Mouse (Mus musculus): ENCODE measurements around the gene Tardbp. TPM values are rescaled to one million over a fixed set of nuclear protein-coding genes. Genes with fewer than 3 reads are reported as not detected.
A peak's percentile ranks its signal among the peaks of the same experiment; 100 is the strongest.

Tardbp gene
- polyA plus RNA-seq, 1 experiment from 2014 or later = 87.6 TPM

GRCm38 (mm10) chr4:148662168-148662965, 35.5 kb upstream of the Tardbp start:
- Histone ChIP-seq H3K4me3 (ENCODE audit: control insufficient read depth in 1 of 2, insufficient read depth in 1 of 2, low read depth in 1 of 2, low read length in 2 of 2) (no peak overlapping the region), H3K36me3 (ENCODE audit: control insufficient read depth, insufficient read depth, low read length) (no peaks in the 10 kb centered on the region)
- 0 out of 2 replicates have a peak, but pooled peaks have one; percentile 10 for ATAC-seq (ENCODE audit: insufficient number of reproducible peaks, insufficient read depth, low FRiP score, low read depth)

GRCm38 (mm10) chr4:148660174-148660573, 33.4 kb upstream of the Tardbp start:
- H3K36me3 ChIP-seq (ENCODE audit: control insufficient read depth, insufficient read depth, low read length) = no peaks in the 10 kb centered on the region
- H3K9me3 ChIP-seq (ENCODE audit: control insufficient read depth, low read length) = no peaks in the 10 kb centered on the region
- H3K27ac ChIP-seq (replicated peaks in 1 of 2; ENCODE audit: control insufficient read depth in 1 of 2, insufficient read depth in 1 of 2, low read depth in 2 of 2, low read length in 2 of 2) = no peak overlapping the region

More at GRCm38 (mm10) chr4:148662168-148662965, 35.5 kb upstream of the Tardbp start:
- Histone ChIP-seq H3K4me1 (ENCODE audit: control insufficient read depth in 2 of 2, insufficient read depth in 2 of 2, low read length in 2 of 2) (peaks cover 27 to 28% of the 10 kb centered on the region in 2 experiments), H3K27ac (replicated peaks in 1 of 2; ENCODE audit: control insufficient read depth in 1 of 2, insufficient read depth in 1 of 2, low read depth in 2 of 2, low read length in 2 of 2) (peak overlapping the region in 1 of 2 experiments; percentile 47; a peak in 1 of 4 replicates), H3K27me3 (ENCODE audit: control insufficient read depth, insufficient read depth, low read length) (no peaks in the 10 kb centered on the region), H3K4me2 (ENCODE audit: low read length) (peak overlapping the region; percentile 58), H3K9ac (ENCODE audit: low read length) (peak overlapping the region; percentile 36; the same call in 1 of the 2 replicates), H3K9me3 (ENCODE audit: control insufficient read depth, low read length) (no peaks in the 10 kb centered on the region)
- 29% methylated on average over 21 of the region's 21 CpGs for WGBS

DNA sequence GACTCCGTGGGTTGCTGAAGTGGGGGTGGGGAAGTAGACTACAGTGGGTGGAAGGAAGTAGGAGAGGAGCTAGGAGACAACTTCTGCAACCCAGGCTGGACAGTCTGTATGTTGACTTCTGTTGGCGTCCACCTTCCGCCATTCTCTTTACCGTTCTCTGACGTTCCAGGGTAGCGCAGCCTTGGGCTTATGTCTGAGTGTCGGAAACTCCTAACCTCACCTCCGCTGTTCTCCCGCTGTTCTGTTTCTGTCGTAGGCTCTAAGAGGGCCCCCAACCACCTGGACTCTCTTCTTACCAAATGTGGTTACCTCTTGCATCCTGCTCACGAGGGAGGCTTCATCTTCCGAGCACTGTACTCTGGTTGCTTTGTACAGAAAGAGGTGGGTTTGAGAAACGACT, 31.0 kb upstream of the Tardbp start:
- Histone ChIP-seq H3K9ac (ENCODE audit: low read length) (no peak overlapping the region), H3K4me3 (ENCODE audit: control insufficient read depth in 1 of 2, insufficient read depth in 1 of 2, low read depth in 1 of 2, low read length in 2 of 2) (no peak overlapping the region), H3K4me2 (ENCODE audit: low read length) (peak overlapping the region; percentile 56; the same call in 1 of the 2 replicates), H3K9me3 (ENCODE audit: control insufficient read depth, low read length) (0 out of 2 replicates have a peak, but pooled peaks cover 3% of the 10 kb centered on the region), H3K4me1 (ENCODE audit: control insufficient read depth in 2 of 2, insufficient read depth in 2 of 2, low read length in 2 of 2) (peaks cover 17 to 23% of the 10 kb centered on the region in 2 experiments), H3K36me3 (ENCODE audit: control insufficient read depth, insufficient read depth, low read length) (no peaks in the 10 kb centered on the region), H3K27ac (replicated peaks in 1 of 2; ENCODE audit: control insufficient read depth in 1 of 2, insufficient read depth in 1 of 2, low read depth in 2 of 2, low read length in 2 of 2) (0 out of 4 replicates have a peak overlapping the region, but pooled peaks of 1 of the 2 experiments have one; percentile 6), H3K27me3 (ENCODE audit: control insufficient read depth, insufficient read depth, low read length) (no peaks in the 10 kb centered on the region)
- 81% methylated on average over 13 of the region's 13 CpGs for WGBS
- no peak for ATAC-seq (ENCODE audit: insufficient number of reproducible peaks, insufficient read depth, low FRiP score, low read depth)

More at GRCm38 (mm10) chr4:148660174-148660573, 33.4 kb upstream of the Tardbp start:
- Histone ChIP-seq H3K4me3 (ENCODE audit: control insufficient read depth in 1 of 2, insufficient read depth in 1 of 2, low read depth in 1 of 2, low read length in 2 of 2) (no peak overlapping the region), H3K27me3 (ENCODE audit: control insufficient read depth, insufficient read depth, low read length) (no peaks in the 10 kb centered on the region), H3K4me1 (ENCODE audit: control insufficient read depth in 2 of 2, insufficient read depth in 2 of 2, low read length in 2 of 2) (peaks cover 24 to 28% of the 10 kb centered on the region in 2 experiments), H3K9ac (ENCODE audit: low read length) (no peak overlapping the region), H3K4me2 (ENCODE audit: low read length) (no peak overlapping the region)
- ATAC-seq (ENCODE audit: insufficient number of reproducible peaks, insufficient read depth, low FRiP score, low read depth) = no peak
- WGBS = 71% methylated on average over 3 of the region's 3 CpGs

DNA sequence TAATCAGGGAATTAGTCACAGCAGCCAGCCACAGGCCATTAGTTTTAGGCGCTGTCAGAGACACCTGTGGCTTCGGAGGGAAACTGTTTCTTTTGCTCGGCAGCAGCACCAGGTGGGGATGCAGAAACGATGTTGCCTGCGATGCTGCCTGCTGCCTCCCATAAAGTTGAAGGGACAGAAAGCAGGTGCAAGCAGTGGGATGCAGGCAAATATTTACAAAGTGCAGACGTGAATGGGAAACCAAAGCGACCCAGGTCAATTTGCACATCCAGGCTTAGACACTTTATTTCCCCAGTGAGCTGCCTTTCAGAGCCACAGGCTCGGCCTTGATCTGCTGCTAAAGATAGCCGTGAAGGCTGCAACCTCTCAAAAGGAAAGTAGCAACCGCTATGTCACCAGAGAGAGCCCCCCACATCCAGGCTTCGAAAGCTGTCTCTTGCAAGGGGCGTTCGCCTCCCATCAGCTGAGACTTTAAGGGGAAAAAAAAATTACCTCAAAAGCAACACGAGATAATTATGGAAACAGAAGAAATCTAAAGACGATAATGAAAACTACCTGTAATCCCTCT, 30.0 kb upstream of the Tardbp start:
- WGBS = 19% methylated on average over 15 of the region's 15 CpGs
- Histone ChIP-seq H3K4me2 (ENCODE audit: low read length) (peak overlapping the region; percentile 56), H3K4me1 (ENCODE audit: control insufficient read depth in 2 of 2, insufficient read depth in 2 of 2, low read length in 2 of 2) (peaks cover 11 to 14% of the 10 kb centered on the region in 2 experiments), H3K4me3 (ENCODE audit: control insufficient read depth in 1 of 2, insufficient read depth in 1 of 2, low read depth in 1 of 2, low read length in 2 of 2) (peak overlapping the region in 1 of 2 experiments; percentile 3; a peak in 2 of 4 replicates), H3K27me3 (ENCODE audit: control insufficient read depth, insufficient read depth, low read length) (no peaks in the 10 kb centered on the region), H3K27ac (replicated peaks in 1 of 2; ENCODE audit: control insufficient read depth in 1 of 2, insufficient read depth in 1 of 2, low read depth in 2 of 2, low read length in 2 of 2) (peak overlapping the region; percentile 17 to 28; a peak in 2 of 4 replicates), H3K9me3 (ENCODE audit: control insufficient read depth, low read length) (0 out of 2 replicates have a peak, but pooled peaks cover 3% of the 10 kb centered on the region), H3K9ac (ENCODE audit: low read length) (peak overlapping the region; percentile 30; the same call in 1 of the 2 replicates), H3K36me3 (ENCODE audit: control insufficient read depth, insufficient read depth, low read length) (no peaks in the 10 kb centered on the region)
- ATAC-seq (ENCODE audit: insufficient number of reproducible peaks, insufficient read depth, low FRiP score, low read depth) = no peak

GRCm38 (mm10) chr4:148654701-148655398, 28.0 kb upstream of the Tardbp start:
- no peak for ATAC-seq (ENCODE audit: insufficient number of reproducible peaks, insufficient read depth, low FRiP score, low read depth)
- H3K27me3 ChIP-seq (ENCODE audit: control insufficient read depth, insufficient read depth, low read length) = no peaks in the 10 kb centered on the region
- H3K27ac ChIP-seq (replicated peaks in 1 of 2; ENCODE audit: control insufficient read depth in 1 of 2, insufficient read depth in 1 of 2, low read depth in 2 of 2, low read length in 2 of 2) = no peak overlapping the region
- 0 out of 2 replicates have a peak, but pooled peaks cover 3% of the 10 kb centered on the region for H3K9me3 ChIP-seq (ENCODE audit: control insufficient read depth, low read length)
- peaks cover 11 to 13% of the 10 kb centered on the region in 2 experiments for H3K4me1 ChIP-seq (ENCODE audit: control insufficient read depth in 2 of 2, insufficient read depth in 2 of 2, low read length in 2 of 2)
- no peak overlapping the region for H3K4me2 ChIP-seq (ENCODE audit: low read length)
- H3K36me3 ChIP-seq (ENCODE audit: control insufficient read depth, insufficient read depth, low read length) = no peaks in the 10 kb centered on the region
- H3K9ac ChIP-seq (ENCODE audit: low read length) = no peak overlapping the region
- H3K4me3 ChIP-seq (ENCODE audit: control insufficient read depth in 1 of 2, insufficient read depth in 1 of 2, low read depth in 1 of 2, low read length in 2 of 2) = no peak overlapping the region
- 87% methylated on average over 18 of the region's 18 CpGs for WGBS

DNA sequence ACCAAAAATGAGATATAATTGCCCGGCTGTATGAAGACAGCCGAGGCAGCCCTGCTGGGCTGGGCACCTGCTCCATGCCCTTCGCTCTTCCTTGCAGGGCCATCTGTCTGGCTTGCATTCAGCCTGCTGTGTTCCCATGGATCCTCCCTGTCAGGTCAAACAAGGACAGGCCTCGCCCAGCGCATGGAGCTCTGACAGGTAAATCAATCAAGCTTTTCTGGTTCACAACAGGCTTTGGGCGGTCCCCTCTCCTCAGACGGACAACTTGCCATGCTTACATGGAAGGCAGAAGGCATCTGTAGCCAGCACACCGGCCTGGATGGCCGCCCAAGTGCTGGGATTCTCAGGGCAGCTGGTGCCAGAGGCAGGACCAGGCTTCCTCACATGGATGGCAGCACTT, 24.2 kb upstream of the Tardbp start:
- Histone ChIP-seq H3K4me1 (ENCODE audit: control insufficient read depth in 2 of 2, insufficient read depth in 2 of 2, low read length in 2 of 2) (no peaks in the 10 kb centered on the region), H3K9ac (ENCODE audit: low read length) (no peak overlapping the region), H3K4me2 (ENCODE audit: low read length) (no peak overlapping the region), H3K36me3 (ENCODE audit: control insufficient read depth, insufficient read depth, low read length) (no peaks in the 10 kb centered on the region), H3K9me3 (ENCODE audit: control insufficient read depth, low read length) (0 out of 2 replicates have a peak, but pooled peaks cover 3% of the 10 kb centered on the region), H3K27ac (replicated peaks in 1 of 2; ENCODE audit: control insufficient read depth in 1 of 2, insufficient read depth in 1 of 2, low read depth in 2 of 2, low read length in 2 of 2) (no peak overlapping the region), H3K27me3 (ENCODE audit: control insufficient read depth, insufficient read depth, low read length) (no peaks in the 10 kb centered on the region), H3K4me3 (ENCODE audit: control insufficient read depth in 1 of 2, insufficient read depth in 1 of 2, low read depth in 1 of 2, low read length in 2 of 2) (no peak overlapping the region)
- no peak for ATAC-seq (ENCODE audit: insufficient number of reproducible peaks, insufficient read depth, low FRiP score, low read depth)
- WGBS = 78% methylated on average over 9 of the region's 9 CpGs

- Histone ChIP-seq H3K9ac (ENCODE audit: low read length) (no peak overlapping the region), H3K9me3 (ENCODE audit: control insufficient read depth, low read length) (0 out of 2 replicates have a peak, but pooled peaks cover 3% of the 10 kb centered on the region), H3K27ac (replicated peaks in 1 of 2; ENCODE audit: control insufficient read depth in 1 of 2, insufficient read depth in 1 of 2, low read depth in 2 of 2, low read length in 2 of 2) (no peak overlapping the region), H3K4me1 (ENCODE audit: control insufficient read depth in 2 of 2, insufficient read depth in 2 of 2, low read length in 2 of 2) (peaks cover 1 to 3% of the 10 kb centered on the region in 2 experiments; a peak in 2 of 4 replicates), H3K4me3 (ENCODE audit: control insufficient read depth in 1 of 2, insufficient read depth in 1 of 2, low read depth in 1 of 2, low read length in 2 of 2) (no peak overlapping the region), H3K4me2 (ENCODE audit: low read length) (no peak overlapping the region), H3K27me3 (ENCODE audit: control insufficient read depth, insufficient read depth, low read length) (no peaks in the 10 kb centered on the region), H3K36me3 (ENCODE audit: control insufficient read depth, insufficient read depth, low read length) (no peaks in the 10 kb centered on the region)
- no peak for ATAC-seq (ENCODE audit: insufficient number of reproducible peaks, insufficient read depth, low FRiP score, low read depth)
- WGBS = 65% methylated on average over 3 of the region's 3 CpGs
Observed at GRCm38 (mm10) chr4:148649309-148649708, 22.5 kb upstream of the Tardbp start.
